Mouse (Mus musculus) telencephalon, adult 2 months (tissue): Measurements from ENCODE around the gene Vmn1r168.
"Not testable (repeated sequence)": the region's sequence is repeated elsewhere in the genome, so short reads cannot be mapped to it uniquely, and the experiment has no call there.

Experiments
- DNase-seq: peaks from one replicate; pipeline ENCODE4 v3.0.0-alpha.2; 2011; ENCODE audit warnings: low read depth, low spot score

Vmn1r168 gene

DNA sequence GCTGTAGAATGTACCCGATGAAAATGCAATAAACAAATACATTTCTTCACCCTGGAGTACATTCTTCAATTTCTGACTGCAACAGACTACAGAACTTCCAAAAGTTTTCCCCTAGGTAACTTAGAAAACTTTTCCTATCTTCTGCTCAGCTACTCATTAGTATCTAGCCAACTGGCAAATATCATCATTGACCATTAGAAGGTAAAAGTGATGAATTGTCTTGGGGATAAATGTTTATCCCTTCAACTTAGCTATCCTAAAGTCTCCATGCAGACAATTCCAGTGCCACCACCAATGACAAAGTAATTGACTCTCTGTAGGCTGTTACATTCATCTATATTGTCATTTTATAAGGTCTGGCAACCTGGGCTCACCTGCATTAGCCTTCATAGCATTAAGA lies at the start of gene Vmn1r168:
Vmn1r168 (plus strand) TSS at position 301 of the 400 bp plus-strand sequence.
- not testable (repeated sequence) for DNase-seq

DNA sequence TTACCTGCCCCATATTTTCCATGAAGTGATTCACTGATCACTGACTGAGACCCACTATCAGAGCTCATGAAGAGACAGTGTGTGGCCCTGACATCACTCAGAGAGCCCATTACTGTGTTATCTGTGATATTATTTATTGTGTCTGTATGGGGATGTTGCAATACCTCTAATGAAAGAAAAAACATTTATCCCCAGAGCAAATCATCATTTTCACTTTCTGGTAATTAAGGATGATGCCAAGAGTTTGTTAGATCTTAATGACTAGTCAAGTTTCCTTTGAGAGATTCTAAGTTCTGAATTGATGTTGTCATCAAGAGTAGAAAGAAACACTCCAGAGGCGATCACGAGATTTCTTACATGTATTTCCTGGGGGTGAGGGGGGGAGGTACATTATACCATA lies 32.4 kb upstream of the Vmn1r168 start, which contains the start of gene Vmn1r167:
Vmn1r167 (minus strand) TSS at position 101 of the 400 bp plus-strand sequence.
- DNase-seq: not testable (repeated sequence)

DNA sequence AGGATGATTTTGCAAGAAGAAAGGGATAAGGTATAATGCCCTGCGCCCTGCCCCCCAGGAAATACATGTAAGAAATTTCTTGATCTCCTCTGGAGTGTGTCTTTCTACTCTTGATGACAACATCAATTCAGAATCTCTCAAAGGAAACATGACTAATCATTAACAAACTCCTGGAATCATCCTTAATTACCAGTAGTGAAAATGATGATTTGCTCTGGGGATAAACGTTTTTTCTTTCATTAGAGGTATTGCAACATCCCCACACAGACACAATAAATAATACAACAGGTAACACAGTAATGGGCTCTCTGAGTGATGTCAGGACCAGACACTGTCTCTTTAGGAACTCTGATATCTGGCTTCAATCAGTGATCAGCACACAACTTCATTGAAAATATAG lies 35.7 kb downstream of the Vmn1r168 start, which contains the start of gene Vmn1r169:
Vmn1r169 (plus strand) TSS at position 301 of the 400 bp plus-strand sequence.
- not testable (repeated sequence) for DNase-seq
